ENCODE assay signal across 23 mouse cellular contexts in the genomic region with DNA sequence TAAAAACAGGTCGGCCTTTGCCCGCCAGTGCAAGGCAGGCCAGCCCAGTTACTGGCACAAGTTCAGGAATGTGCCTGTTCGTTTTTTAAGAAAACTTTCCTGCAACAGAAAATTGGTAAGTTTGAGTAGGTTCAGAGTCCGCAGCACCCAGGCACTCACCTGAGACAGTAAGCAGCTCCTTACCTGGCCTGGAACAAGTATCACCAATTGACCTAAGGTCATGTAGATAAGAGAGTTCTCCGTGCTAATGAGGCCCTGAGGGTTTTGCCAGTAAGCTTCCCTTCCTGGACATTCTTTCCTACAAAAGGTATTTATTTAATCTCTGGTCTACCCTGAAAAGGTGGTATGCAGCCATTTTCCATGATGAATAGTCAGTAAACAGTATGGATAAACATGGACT. TPM values are rescaled to one million over a fixed set of nuclear protein-coding genes. Genes with fewer than 3 reads are reported as not detected.
"Had no signal": no experiment of that assay in that cellular context is flagged by ENCODE, and none has a peak within 500 bp of the region (broad histone marks: within the 10 kb centered on the region; RNA-seq: fewer than 3 reads in every experiment).

No protein-coding gene starts in this region.

- H3K4me2 ChIP-seq: liver, embryonic 13.5 days; midbrain, embryonic 11.5 days; midbrain, embryonic 15.5 days; neural tube, embryonic 12.5 days; neural tube, embryonic 15.5 days; stomach, embryonic 15.5 days had no signal

- H3K4me1 ChIP-seq: liver, embryonic 13.5 days; megakaryocyte, embryonic 14.5 days; midbrain, embryonic 15.5 days; neural tube, embryonic 12.5 days; neural tube, embryonic 15.5 days; stomach, embryonic 15.5 days had no signal

- ATAC-seq: midbrain, embryonic 15.5 days had no signal

- H3K27ac ChIP-seq: kidney, postnatal 0 days; layer of hippocampus, adult 2 months; liver, embryonic 13.5 days; macrophage; midbrain, embryonic 15.5 days; neural tube, embryonic 12.5 days; neural tube, embryonic 15.5 days; stomach, embryonic 15.5 days had no signal

- DNase-seq: kidney, adult 9 months; kidney, postnatal 25 days; layer of hippocampus, adult 9-11 months; liver, embryonic 13.5 days; lung, adult 2 months; lung, postnatal 14 days; retina, postnatal 1 day; spleen, adult 18-20 months; thymus, adult 18-20 months; thymus, postnatal 36 days had no signal

- H3K27me3 ChIP-seq: liver, embryonic 13.5 days; megakaryocyte, embryonic 14.5 days; midbrain, embryonic 15.5 days; neural tube, embryonic 12.5 days; neural tube, embryonic 15.5 days; stomach, embryonic 15.5 days had no signal

- H3K9me3 ChIP-seq: liver, embryonic 13.5 days; megakaryocyte, embryonic 14.5 days; midbrain, embryonic 15.5 days; neural tube, embryonic 12.5 days; neural tube, embryonic 15.5 days; stomach, embryonic 15.5 days had no signal

- H3K9ac ChIP-seq: liver, embryonic 13.5 days; midbrain, embryonic 15.5 days; neural tube, embryonic 12.5 days; neural tube, embryonic 15.5 days; stomach, embryonic 15.5 days had no signal

- H3K4me3 ChIP-seq: layer of hippocampus, adult 2 months; liver, embryonic 13.5 days; megakaryocyte, embryonic 14.5 days; midbrain, embryonic 15.5 days; neural tube, embryonic 12.5 days; neural tube, embryonic 15.5 days; stomach, embryonic 15.5 days had no signal

RNA-seq across cellular contexts. Expression of gene Serpinb6c, which starts 16.2 kb away (rescaled TPM):
- polyA plus RNA-seq: large intestine, adult 2 months; liver, adult 2 months; liver, embryonic 13.5 days; liver, embryonic 16.5 days; lung, adult 2 months; lung, embryonic 16.5 days; macrophage; midbrain, embryonic 15.5 days; stomach, embryonic 15.5 days had no signal
